Mouse (Mus musculus) stomach, postnatal 0 days (tissue): ENCODE data around the gene Spc24. TPM values are rescaled to one million over a fixed set of nuclear protein-coding genes. Genes with fewer than 3 reads are reported as not detected.
A peak's percentile ranks its signal among the peaks of the same experiment; 100 is the strongest.
"Not testable (repeated sequence)": the region's sequence is repeated elsewhere in the genome, so short reads cannot be mapped to it uniquely, and the experiment has no call there.

ENCODE experiments used
- ATAC-seq: fragments of 200-750 bp; cut with Nextera tagmentation; 2 replicates; pipeline ENCODE4 v1.8.0; 2017; ENCODE audit not compliant: low FRiP score, low TSS enrichment
- DNase-seq: peaks from one replicate; pipeline ENCODE4 v3.0.0-alpha.2; 2016; ENCODE audit warnings: low spot score
- H3K27ac ChIP-seq: fragments of 300-500 bp; sonication (generic); replicated peaks from 2 replicates; pipeline ENCODE4 v1.5.1; 2014; ENCODE audit warnings: mild to moderate bottlenecking, control low read depth
- H3K27me3 ChIP-seq: fragments of 300-500 bp; sonication (generic); 2 replicates; pipeline ENCODE4 v1.6.1; 2014; ENCODE audit warnings: low read length; ENCODE audit not compliant: control insufficient read depth, insufficient read depth
- H3K36me3 ChIP-seq: fragments of 300-500 bp; sonication (generic); 2 replicates; pipeline ENCODE4 v1.6.1; 2014; ENCODE audit warnings: low read length, mixed read lengths; ENCODE audit not compliant: control insufficient read depth, insufficient read depth
- H3K4me1 ChIP-seq: fragments of 300-500 bp; sonication (generic); replicated peaks from 2 replicates; pipeline ENCODE4 v1.6.1; 2014; ENCODE audit warnings: antibody characterized with exemption; ENCODE audit not compliant: control insufficient read depth, insufficient read depth
- H3K4me2 ChIP-seq: fragments of 300-500 bp; sonication (generic); replicated peaks from 2 replicates; pipeline ENCODE4 v1.6.1; 2014; ENCODE audit warnings: low read depth, mild to moderate bottlenecking, control low read depth, moderate library complexity
- H3K4me3 ChIP-seq: fragments of 300-500 bp; sonication (generic); 2 replicates; pipeline ENCODE4 v1.5.1; 2014; ENCODE audit warnings: low read depth, low read length, control low read depth
- H3K9ac ChIP-seq: fragments of 300-500 bp; sonication (generic); 2 replicates; pipeline ENCODE4 v1.6.1; 2014; ENCODE audit warnings: mild to moderate bottlenecking, low read length, control low read depth, mixed read lengths
- H3K9me3 ChIP-seq: fragments of 300-500 bp; sonication (generic); 2 replicates; pipeline ENCODE4 v1.6.1; 2016; ENCODE audit warnings: low read length; ENCODE audit not compliant: control insufficient read depth
- CTCF ChIP-seq: IDR thresholded peaks from 2 replicates; pipeline ENCODE4 v1.5.1; 2016; ENCODE audit warnings: antibody characterized with exemption, low read depth, mild to moderate bottlenecking, moderate library complexity
- EP300 ChIP-seq: optimal IDR thresholded peaks from 2 replicates; pipeline ENCODE3; 2016; ENCODE audit warnings: antibody characterized with exemption
- WGBS: fragments of 180-500 bp; shearing (Covaris S2); extraction: QIAGEN DNeasy Blood & Tissue Kit; methylation state at CpG from one replicate; pipeline ENCODE4 v1.1.7; 2014; 5-methylcytosine and 5-hydroxymethylcytosine counted together
- polyA plus RNA-seq: library from polyadenylated mRNA; unstranded; fragments of >200 nt; fragmentation: Nextera tagmentation; extraction: Ambion mirVana; gene quantifications from 2 replicates; pipeline ENCODE4 v1.2.1, GENCODE M21; 2015

Spc24 gene
- polyA plus RNA-seq, 1 experiment from 2014 or later: 31.2 TPM

- Histone ChIP-seq H3K27ac (peak overlapping the region; percentile 69; the same call in 1 of the 2 replicates), H3K4me3 (no peak overlapping the region), H3K9me3 (no peaks in the 10 kb centered on the region), H3K4me1 (0 out of 2 replicates have a peak, but pooled peaks cover 2% of the 10 kb centered on the region), H3K27me3 (no peaks in the 10 kb centered on the region), H3K9ac (no peak overlapping the region), H3K36me3 (peaks cover 10% of the 10 kb centered on the region; the same call in 1 of the 2 replicates), H3K4me2 (no peak overlapping the region)
- WGBS: 64% methylated on average over 9 of the region's 9 CpGs
- ATAC-seq (no peak), DNase-seq (no peak)
- TF ChIP-seq CTCF (no peak), EP300 (no peak)
These were observed 28.1 kb upstream of the Spc24 start for GRCm38 (mm10) chr9:21788234-21788633.

- Histone ChIP-seq H3K27ac (peak overlapping the region; percentile 69), H3K36me3 (peaks cover 10% of the 10 kb centered on the region; the same call in 1 of the 2 replicates)
- WGBS: 72% methylated on average over 5 of the region's 5 CpGs
These were observed 27.6 kb upstream of the Spc24 start for GRCm38 (mm10) chr9:21787654-21788053.

GRCm38 (mm10) chr9:21786906-21787305 lies 26.8 kb upstream of the Spc24 start:
- Histone ChIP-seq H3K4me2 (no peak overlapping the region), H3K27me3 (no peaks in the 10 kb centered on the region), H3K36me3 (peaks cover 10% of the 10 kb centered on the region; the same call in 1 of the 2 replicates), H3K4me1 (no peaks in the 10 kb centered on the region), H3K27ac (peak overlapping the region; percentile 69), H3K9me3 (no peaks in the 10 kb centered on the region), H3K9ac (no peak overlapping the region), H3K4me3 (no peak overlapping the region)
- ATAC-seq (peak; percentile 59; the same call in 1 of the 2 replicates), DNase-seq (peak; percentile 78)
- whole genome bisulfite sequencing: 14% methylated on average over 6 of the region's 6 CpGs
- peak; percentile 82 for TF ChIP-seq CTCF
- TF ChIP-seq EP300: no peak

More at GRCm38 (mm10) chr9:21787654-21788053, 27.6 kb upstream of the Spc24 start:
- DNase-seq: no peak
- 0 out of 2 replicates have a peak, but pooled peaks cover 2% of the 10 kb centered on the region for H3K4me1 ChIP-seq
- H3K27me3 ChIP-seq: no peaks in the 10 kb centered on the region
- no peak for TF ChIP-seq CTCF
- TF ChIP-seq EP300: no peak
- no peak overlapping the region for H3K4me3 ChIP-seq
- H3K4me2 ChIP-seq: no peak overlapping the region
- H3K9me3 ChIP-seq: no peaks in the 10 kb centered on the region
- no peak overlapping the region for H3K9ac ChIP-seq
- no peak for ATAC-seq

- DNase-seq, H3K9me3 ChIP-seq, H3K27ac ChIP-seq, H3K4me1 ChIP-seq, H3K4me3 ChIP-seq, H3K4me2 ChIP-seq, H3K27me3 ChIP-seq, H3K9ac ChIP-seq, ATAC-seq: not testable (repeated sequence)
- H3K36me3 ChIP-seq: peaks cover 13% of the 10 kb centered on the region; the same call in 1 of the 2 replicates
- WGBS: 81% methylated on average over 1 of the region's 2 CpGs
These were observed 26.2 kb upstream of the Spc24 start for GRCm38 (mm10) chr9:21786309-21786708.

- 61% methylated on average over 7 of the region's 7 CpGs for WGBS
These were observed 24.6 kb upstream of the Spc24 start for GRCm38 (mm10) chr9:21784517-21785307.

More at GRCm38 (mm10) chr9:21784517-21785307, 24.6 kb upstream of the Spc24 start:
- H3K9ac ChIP-seq: peak overlapping the region; percentile 18; the same call in 1 of the 2 replicates
- peaks cover 21% of the 10 kb centered on the region for H3K36me3 ChIP-seq
- no peak for TF ChIP-seq EP300
- no peak for TF ChIP-seq CTCF
- H3K9me3 ChIP-seq: no peaks in the 10 kb centered on the region
- H3K27me3 ChIP-seq: no peaks in the 10 kb centered on the region
- H3K4me2 ChIP-seq: no peak overlapping the region
- DNase-seq (no peak), ATAC-seq (peak; percentile 39; the same call in 1 of the 2 replicates)
- H3K27ac ChIP-seq: no peak overlapping the region
- H3K4me1 ChIP-seq: no peaks in the 10 kb centered on the region
- no peak overlapping the region for H3K4me3 ChIP-seq
